Mouse (Mus musculus) gastrocnemius, postnatal 14 days (tissue): ENCODE data around the gene Map1b. TPM values are rescaled to one million over a fixed set of nuclear protein-coding genes. Genes with fewer than 3 reads are reported as not detected.

Source experiments
- DNase-seq: peaks from one replicate; pipeline ENCODE4 v3.0.0; 2021; ENCODE audit warnings: mixed read lengths
- intact Hi-C: fragments of 180-260 bp; cut with DNase I; formaldehyde crosslinking; loops from one replicate; pipeline ENCODE4 v1.15.1; 2025; ENCODE audit warnings: low total_unique reads
- total RNA-seq, 2 experiments: library from RNA; stranded (reverse); gene quantifications; 2 replicates each; pipeline ENCODE4 v1.2.3; 2021

Gene Map1b
- total RNA-seq, 2 experiments from 2014 or later = 17.3 to 23.4 TPM

DNA sequence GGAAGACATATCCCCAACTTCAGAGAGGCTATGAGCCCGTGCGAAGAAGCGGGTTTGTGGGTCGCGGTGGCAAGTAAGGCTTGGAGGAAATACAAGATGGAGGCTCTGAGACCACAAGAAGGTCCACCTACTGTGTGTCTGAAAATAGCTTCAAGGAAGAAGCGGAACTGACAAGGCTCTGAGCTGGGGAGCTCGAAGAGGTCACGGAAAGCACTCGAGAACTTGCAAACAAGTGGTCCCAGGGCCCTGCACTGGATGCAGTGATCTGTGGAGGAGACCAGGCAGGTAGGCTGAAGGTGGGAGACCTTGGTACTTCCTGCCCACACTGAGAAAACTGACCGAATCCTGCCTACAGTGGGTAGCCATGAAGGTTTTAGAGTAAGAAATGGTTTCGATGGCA, 22.5 kb upstream of the Map1b start:
- DNase-seq = no peak

DNA sequence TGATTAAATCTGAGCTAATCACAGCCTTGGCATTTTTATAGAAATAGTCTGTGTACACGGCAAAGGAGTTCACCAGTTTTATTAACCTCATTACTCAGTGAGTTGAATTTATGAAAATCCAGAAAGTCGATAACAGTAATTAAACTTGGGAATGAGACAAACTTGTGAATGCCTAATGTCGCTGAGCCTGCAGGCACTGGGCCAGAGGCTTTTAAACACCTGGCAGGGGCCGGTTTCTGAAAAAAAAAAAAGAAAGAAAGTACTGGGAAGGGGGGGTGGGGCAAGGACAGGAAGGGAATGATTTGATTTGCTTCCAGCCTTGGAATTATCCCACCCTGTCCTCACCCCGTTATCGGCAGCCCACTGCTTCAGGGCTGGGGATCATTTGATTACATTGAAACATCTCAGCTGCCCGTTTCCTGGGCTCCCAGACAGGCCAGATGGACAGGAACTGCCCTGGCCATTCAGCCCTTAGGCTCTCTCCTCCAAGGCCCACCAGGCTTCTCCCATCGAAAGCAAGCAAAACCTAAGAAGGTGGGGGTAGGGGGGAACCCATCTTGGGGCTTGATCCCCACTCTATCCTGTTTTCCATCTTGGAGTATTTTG, 21.7 kb upstream of the Map1b start:
- DNase-seq = no peak
- intact Hi-C loops = no loop called here

More for the DNA sequence above, 22.5 kb upstream of the Map1b start:
- intact Hi-C loops = no loop called here

DNA sequence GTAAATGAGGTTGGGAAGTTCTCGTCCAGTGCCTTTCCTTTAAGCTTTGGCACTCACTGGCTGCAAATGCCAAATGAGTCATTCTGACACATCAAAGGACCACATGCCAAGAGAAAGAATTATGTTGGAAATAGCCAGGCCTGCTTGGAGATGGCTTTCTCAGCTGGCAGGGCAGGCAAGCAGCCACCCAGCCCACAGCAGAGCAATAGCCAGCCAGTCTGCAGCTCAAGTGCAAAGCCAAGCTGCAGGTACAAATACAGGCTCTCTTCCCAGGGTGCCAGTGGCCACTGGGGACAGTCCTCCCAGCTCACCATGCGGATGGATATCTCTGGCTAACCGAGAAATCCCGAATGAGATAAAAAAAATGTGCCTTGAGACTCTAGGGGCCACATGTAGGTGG, 12.1 kb upstream of the Map1b start:
- DNase-seq = no peak
- intact Hi-C loops = no loop called here

DNA sequence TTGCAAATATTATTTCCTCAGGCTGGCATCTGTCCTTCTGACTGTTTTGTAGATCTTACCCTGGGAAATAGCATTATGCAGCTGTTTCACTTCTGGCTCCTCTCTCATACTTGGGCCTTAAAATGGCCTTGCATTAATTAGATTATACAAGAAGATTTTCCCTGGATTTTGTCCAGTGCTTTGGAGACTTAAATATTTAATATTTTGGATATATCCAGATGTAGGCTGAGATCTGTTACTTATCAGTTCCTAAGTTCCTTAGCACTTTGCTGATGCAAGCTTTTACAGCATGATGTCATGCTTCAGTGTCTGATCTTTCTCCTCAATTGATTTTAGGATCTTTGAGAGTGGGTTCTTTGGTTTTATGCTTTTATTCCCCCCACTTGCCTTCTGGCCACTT, 11.6 kb upstream of the Map1b start:
- intact Hi-C loops = no loop called here
- DNase-seq = no peak

DNA sequence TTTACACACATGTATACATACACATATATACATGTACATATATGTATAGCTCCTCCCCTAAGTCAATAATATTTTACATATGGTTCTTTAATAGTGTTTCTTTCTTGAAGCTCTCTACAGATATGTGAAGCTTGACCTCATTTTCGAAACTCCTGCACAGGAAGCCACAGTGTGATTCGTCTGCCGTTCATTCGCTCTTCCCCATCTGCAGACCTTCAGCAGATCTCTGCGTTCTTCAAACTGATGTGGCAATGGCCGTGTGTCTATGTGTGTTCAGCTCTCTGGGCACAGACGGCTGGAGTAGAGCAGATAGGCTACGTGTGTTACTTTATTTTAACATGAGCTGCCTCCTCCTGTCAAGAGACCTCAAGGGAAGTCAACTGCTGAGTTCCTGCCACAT, 9.2 kb upstream of the Map1b start:
- no peak for DNase-seq
- intact Hi-C loops = no loop called here

DNA sequence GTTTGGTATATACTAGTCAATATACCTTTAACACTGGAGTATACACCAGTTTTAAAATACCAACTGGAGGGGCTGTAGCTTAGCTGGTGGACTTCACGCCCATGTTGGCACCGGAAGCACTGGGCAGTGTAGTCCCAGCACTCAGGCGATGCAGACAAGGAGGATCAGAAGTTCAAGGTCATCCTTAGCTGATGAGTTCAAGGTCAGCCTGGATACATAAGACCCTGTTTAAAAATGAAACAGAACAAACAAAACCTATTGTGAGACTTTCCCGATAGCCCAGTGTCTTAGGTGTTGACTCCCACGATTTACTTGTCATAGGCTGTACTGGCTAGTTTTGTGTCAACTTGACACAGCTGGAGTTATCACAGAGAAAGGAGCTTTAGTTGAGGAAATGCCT, 1.5 kb upstream of the Map1b start:
- intact Hi-C loops = loop anchor here (10.0 kb wide), 1 partner anchor 143 kb away; no protein-coding TSS in a partner anchor

DNA sequence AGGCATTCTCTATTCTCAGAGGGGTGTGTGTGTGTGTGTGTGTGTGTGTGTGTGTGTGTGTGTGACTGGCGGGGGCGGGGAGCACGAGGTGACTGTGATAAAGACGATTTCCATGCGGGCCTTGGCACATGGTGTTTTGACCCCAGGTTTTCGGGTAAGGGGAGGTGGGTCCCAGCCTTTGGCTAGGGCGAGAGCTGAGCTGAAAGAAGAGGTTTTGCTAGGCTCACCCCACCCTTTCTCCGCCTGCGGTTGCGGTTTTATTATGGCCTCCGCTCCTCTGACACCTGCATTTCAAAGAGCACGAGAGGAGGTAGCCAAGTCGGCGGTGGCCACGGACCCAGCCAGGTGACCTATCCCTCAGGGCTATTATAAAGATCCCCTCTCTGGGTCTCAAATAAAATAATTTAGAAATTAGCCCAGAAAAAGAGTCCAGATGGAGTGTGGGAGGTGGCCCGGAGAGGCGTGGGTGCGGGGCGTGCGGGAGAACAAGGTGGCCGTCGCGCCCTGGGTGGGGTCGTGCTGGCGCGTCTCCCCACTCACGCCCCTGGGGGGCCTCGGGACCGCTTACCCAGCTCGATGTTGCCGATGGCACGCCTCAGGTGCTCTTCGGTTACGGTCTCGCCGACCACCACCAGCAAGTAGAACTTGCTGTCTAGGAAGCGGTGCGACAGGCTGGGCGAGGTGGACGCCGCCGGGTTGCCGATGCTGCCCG, 448 bp downstream of the Map1b start:
- DNase-seq = no peak
- intact Hi-C loops = loop anchor here (10.0 kb wide), 1 partner anchor 141 kb away; no protein-coding TSS in a partner anchor

More for the DNA sequence above, 1.5 kb upstream of the Map1b start:
- DNase-seq = no peak

DNA sequence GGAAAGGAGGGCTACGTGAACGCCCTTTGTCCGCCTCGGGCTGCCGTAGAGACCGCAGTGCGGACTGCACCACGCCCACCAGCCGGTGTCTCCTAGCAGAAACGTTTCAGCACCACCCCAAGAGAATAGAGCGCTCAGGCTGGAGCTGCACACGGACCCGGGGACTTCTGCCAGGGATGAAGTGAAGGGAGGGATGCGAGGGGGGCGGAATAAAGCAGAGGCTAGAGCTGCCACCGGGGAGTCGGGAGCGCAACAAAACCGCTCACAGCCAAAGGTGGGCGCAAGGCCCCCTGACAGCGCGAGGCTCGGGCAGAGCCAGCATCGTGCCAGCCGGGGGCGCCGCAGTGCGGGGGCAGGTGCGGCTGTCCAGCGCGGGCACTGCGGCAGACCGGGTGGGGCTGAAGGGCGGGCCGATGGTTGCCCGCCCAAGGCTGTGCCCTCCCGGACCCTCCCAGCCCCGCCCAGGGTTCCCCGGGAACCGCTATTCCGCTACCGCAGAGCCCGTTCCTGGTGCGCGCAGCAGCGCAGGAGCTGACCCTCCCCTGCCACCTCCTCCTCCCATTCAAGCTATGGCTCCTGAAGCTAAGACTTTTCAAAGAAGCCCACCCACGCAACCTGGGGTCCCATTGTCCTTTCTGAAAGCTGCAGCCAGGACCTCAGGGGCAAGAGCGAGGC, 1.3 kb downstream of the Map1b start:
- DNase-seq = peak; percentile 84
- intact Hi-C loops = loop anchor here (10.0 kb wide), 1 partner anchor 140 kb away; no protein-coding TSS in a partner anchor

DNA sequence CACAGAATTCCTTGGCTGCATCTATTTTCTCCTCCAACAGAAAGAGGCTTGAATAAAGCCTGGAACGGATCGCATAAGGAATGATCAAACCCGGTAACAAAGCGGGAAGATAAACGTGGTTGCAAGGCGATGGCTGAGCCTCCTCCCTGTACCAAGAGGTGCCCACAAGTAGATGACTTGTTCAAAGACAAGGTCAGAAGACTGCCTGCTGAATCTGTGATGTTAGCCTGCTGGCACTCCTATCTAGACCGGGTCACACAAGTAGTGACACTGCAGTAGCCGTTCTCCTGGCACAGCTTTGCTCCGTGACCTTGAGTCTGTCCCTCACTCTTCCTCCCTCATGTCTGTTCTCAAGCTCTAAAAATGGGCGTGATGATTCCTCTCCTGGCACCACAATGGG, 2.4 kb downstream of the Map1b start:
- intact Hi-C loops = loop anchor here (10.0 kb wide), 1 partner anchor 139 kb away; no protein-coding TSS in a partner anchor
- no peak for DNase-seq

DNA sequence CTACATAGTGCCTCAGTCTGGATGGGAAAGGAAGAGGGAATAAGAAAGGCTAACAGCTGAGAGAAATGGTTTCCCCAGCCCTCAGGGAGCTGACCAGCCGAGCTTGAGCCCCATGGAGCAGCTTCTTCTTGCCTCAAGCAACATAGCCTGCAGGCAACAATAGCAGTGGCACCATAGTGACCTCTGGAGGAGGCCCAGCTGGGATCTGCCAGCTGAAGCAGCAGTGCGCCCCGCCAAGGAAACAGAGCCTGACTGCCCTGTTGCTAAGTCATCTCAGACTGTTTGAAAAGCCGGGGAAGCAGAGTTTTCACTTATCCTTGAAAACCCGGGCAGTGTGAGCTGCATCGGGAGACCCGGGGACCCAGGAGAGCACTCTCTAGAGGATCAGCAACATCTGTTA, 3.2 kb downstream of the Map1b start:
- DNase-seq = peak; percentile 56
- intact Hi-C loops = loop anchor here (10.0 kb wide), 1 partner anchor 138 kb away; no protein-coding TSS in a partner anchor

DNA sequence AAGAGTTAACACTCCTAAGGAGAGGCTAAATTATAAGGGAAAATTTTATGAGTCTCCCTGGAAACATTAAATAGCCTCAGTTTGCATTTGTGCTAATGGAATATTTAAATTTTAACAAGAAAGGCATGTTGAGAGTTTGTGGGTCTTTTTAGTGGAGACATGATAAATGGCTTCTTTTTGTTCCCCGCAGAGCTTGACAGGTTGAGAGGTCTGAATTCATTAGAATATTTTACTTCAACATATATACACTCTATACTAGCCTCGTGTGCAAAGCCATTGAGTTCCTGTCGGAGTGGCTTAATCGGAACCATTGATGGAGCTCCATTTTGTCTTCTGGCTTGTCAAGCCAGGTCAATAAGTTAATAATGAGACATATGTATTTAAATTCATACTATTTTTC, 6.4 kb downstream of the Map1b start:
- intact Hi-C loops = loop anchor here (10.0 kb wide), 1 partner anchor 135 kb away; no protein-coding TSS in a partner anchor
- DNase-seq = no peak

DNA sequence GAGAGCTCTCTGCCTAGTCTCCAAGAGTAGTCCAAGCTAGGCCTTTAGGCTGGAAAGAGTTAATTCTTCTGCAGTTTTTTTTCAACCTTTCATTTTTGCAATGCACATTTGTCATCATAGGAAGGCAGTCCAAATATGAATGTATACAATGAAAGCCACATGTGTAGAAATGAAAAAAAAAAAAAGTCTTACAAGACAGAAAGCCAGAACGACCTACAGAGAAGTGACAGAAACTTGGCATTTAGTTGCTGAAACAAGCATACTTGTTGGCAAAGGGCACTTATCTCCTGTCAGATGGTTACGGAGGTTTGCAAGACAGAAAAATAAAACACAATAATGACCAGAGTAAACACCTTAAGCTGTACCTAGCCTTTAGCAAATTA, 9.8 kb downstream of the Map1b start:
- intact Hi-C loops = no loop called here
- DNase-seq = no peak

DNA sequence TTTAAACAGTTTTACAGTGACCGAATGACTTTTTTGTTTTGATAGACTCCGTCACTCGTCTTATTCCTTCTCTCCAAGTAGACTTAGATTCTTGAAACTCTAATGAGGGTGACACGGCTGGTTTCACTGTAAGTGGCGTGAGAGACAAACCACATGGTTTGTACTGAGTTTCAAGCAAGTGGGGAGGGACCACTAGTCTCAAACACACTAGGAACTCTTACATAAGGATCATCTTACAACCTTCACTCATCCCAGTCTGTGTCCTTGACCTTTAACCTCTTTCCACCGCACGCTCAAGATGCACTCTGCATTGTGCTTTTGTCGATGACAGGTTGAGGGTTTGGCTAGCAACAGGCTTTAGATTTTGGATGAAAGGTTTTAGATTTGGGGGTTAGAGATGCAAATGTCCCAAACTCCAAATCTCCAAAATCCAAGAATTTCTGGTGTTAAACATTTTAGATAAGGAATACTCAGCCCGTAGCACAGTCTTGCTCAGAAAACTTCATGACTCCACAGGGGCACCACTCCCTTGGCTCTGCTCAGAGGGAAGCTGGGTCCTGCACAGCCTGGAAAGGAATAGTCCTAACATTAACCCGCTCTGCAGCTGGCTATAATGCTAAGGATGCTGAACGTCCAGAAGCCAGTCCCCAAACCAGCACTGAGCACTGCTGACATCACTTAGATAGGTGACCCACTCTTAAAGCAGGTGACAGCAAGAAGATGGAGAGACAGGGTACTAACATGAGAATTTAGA, 10.3 kb downstream of the Map1b start:
- intact Hi-C loops = no loop called here
- DNase-seq = no peak

DNA sequence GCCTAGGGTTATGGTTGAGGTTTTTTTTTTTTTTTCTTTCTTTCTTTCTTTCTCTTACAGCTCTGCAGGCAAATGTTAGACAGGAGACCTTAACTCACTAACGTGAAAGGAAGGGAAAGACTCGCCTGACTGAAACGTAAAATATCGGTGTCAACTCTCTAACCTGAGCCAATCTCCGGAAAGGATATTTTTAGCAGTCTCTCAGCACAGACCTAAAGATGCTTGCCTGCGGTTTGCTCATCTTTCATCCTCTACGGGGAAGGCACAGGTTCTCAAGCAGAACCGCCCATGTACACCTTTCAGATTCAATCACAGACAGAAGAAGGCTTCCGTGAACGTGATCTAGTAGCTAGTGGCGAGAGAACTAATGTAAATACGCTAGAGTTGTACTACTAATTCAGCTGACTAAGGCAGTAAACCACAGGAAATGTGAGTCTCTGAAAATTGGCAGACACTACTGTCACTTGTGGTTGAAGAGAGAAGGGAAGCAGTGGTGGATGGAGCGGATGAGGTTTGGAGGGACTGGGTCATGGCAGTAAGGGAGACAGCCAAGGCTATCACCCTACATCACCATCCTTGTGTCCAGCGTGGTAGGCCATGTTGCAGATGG, 12.9 kb downstream of the Map1b start:
- DNase-seq = no peak
- intact Hi-C loops = no loop called here

DNA sequence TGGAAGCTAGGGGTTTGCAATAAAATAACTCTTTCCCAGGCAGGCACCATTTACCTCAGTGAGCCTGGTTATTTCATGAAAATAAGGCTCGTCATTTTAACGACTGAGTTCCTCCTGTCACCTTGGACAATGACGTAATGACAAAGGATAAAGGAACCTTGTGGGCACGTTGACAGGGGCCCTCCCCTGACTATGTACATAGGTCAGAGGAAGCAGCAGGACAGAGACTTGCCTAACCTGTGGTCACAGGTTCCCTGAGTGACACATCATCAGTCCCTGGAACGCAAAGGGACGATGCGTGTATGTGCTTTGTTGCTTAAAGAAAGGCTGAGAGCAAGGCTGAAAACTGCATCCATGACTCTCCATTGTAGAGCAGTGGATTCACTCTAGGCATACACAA, 13.4 kb downstream of the Map1b start:
- no peak for DNase-seq
- intact Hi-C loops = no loop called here

DNA sequence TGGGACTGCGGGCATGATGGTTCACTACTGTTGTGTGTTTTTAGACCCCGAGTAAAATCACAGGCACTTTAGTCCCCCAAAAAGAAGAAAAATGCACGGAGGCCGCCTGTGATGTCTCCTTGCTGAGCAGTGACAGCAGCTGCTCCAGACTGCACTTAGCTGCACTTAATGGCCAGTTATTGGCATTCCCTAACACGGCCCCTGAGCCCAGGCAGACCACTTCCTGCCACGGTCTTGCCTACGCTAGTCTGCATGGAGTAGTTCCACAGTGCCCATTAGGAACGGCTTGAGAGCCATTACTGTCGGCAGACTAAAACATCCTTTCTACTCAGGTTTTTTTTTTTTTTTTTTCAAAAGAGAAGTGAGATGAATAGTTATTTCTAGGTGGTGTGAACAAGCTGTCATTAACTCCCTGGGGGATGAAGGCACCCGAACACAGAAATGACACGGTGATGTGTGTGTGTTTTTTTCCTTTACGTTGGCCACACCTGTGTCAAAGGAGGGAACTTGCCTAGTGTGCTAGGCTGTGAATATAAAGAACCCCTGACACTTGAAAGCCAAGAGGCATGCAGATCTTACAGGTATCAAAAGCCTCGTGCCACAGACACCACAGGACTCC, 14.1 kb downstream of the Map1b start:
- no peak for DNase-seq
- intact Hi-C loops = no loop called here

DNA sequence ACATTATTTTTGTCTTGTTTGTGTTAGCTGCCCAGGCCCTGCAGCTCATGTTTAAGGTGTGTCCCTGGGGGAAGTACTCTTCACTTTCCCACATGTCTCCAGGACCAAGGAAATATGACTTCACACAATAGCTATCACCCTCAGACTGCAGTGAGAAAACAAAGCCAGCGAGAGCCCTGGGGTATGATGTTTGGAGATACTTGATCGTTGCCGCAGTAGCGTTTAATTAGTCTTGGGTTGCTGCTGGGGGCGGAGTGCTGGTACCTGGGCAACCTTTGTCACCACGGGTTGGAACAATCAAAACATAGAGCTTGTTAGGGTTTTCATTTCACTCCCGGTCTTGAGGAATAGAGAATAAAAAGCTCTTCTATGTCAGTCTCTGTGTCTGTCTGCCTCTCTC, 14.9 kb downstream of the Map1b start:
- DNase-seq = no peak
- intact Hi-C loops = no loop called here

DNA sequence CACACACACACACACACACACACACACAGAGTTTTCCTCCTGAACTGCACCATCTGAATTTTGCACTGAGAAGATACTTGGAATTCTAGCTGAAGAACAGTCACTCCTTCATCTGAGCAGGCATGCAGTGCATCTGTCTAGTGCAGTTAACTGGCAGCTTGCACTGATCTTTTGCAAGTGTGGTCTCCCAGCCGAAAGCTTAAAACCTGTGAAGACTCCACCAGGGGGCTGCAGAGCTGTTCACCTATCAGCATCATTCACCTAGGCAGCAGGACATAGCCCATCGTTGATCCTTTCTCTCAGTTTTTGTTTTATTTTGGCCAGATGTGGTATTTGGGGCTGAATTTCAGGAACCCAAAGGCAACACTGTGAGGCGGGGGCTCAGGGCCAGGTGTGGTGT, 15.7 kb downstream of the Map1b start:
- DNase-seq = no peak
- intact Hi-C loops = no loop called here

DNA sequence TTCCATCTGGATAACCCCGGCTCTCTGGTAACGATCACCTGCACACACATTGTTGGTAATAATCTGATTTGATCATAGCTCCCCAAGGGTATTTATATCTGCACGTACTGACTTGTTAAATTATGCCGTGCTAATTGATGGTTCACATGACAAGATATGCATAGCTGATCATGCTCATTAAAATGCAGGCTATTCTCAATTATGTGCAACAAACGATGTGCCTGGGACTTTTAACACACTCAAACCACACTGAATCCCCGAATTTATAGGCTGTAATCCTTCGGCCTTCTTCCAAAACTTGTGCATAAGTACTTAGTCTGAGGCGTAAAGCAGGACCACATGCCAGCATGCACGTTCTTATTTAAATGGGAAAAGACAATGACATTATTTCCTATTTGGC, 16.6 kb downstream of the Map1b start:
- DNase-seq = no peak
- intact Hi-C loops = loop anchor here (10.0 kb wide), 1 partner anchor 335 kb away; no protein-coding TSS in a partner anchor
